Mouse (Mus musculus) kidney, adult 18-20 months (tissue): ENCODE measurements around the gene Ttc22.

Experiments
- DNase-seq: peaks from one replicate; pipeline ENCODE4 v3.0.0; 2021

Ttc22 gene

GRCm38 (mm10) chr4:106617056-106617455 is 5.2 kb upstream of the Ttc22 start, which contains the start of gene Lexm:
Gene Lexm, minus strand, starts transcription at chr4:106617241.
- no peak for DNase-seq

- DNase-seq: no peak
These were observed 3.3 kb upstream of the Ttc22 start for GRCm38 (mm10) chr4:106618898-106619297.

GRCm38 (mm10) chr4:106621428-106621827 is 804 bp upstream of the Ttc22 start:
- DNase-seq: no peak

- no peak for DNase-seq
These were observed 480 bp downstream of the Ttc22 start for GRCm38 (mm10) chr4:106622712-106623111.

- no peak for DNase-seq
These were observed 2.0 kb downstream of the Ttc22 start for GRCm38 (mm10) chr4:106624271-106624670.

GRCm38 (mm10) chr4:106627809-106628208 is 5.6 kb downstream of the Ttc22 start:
- DNase-seq: no peak

- DNase-seq: peak; percentile 71
These were observed 6.6 kb downstream of the Ttc22 start for GRCm38 (mm10) chr4:106628650-106629360.

- no peak for DNase-seq
These were observed 7.1 kb downstream of the Ttc22 start for GRCm38 (mm10) chr4:106629374-106629773.

GRCm38 (mm10) chr4:106630333-106631220 is 8.3 kb downstream of the Ttc22 start:
- peak; percentile 82 for DNase-seq

GRCm38 (mm10) chr4:106632313-106632712 is 10.1 kb downstream of the Ttc22 start:
- no peak for DNase-seq

- no peak for DNase-seq
These were observed 11.3 kb downstream of the Ttc22 start for GRCm38 (mm10) chr4:106633281-106634085.

- no peak for DNase-seq
These were observed 11.9 kb downstream of the Ttc22 start for GRCm38 (mm10) chr4:106634086-106634479.

- no peak for DNase-seq
These were observed 21.4 kb downstream of the Ttc22 start for GRCm38 (mm10) chr4:106643483-106644217.

- DNase-seq: no peak
These were observed 22.0 kb downstream of the Ttc22 start for GRCm38 (mm10) chr4:106644218-106644610.

- no peak for DNase-seq
These were observed 23.6 kb downstream of the Ttc22 start for GRCm38 (mm10) chr4:106645797-106646196.

GRCm38 (mm10) chr4:106647137-106647536 is 24.9 kb downstream of the Ttc22 start:
- no peak for DNase-seq

- peak; percentile 95 for DNase-seq
These were observed 28.7 kb downstream of the Ttc22 start, which contains the start of gene Pars2 for GRCm38 (mm10) chr4:106650833-106651527. Gene Pars2, plus strand, starts transcription at chr4:106651069.

GRCm38 (mm10) chr4:106652546-106652945 is 30.3 kb downstream of the Ttc22 start:
- DNase-seq: no peak

GRCm38 (mm10) chr4:106653051-106653450 is 30.8 kb downstream of the Ttc22 start:
- DNase-seq: no peak

GRCm38 (mm10) chr4:106655681-106656080 is 33.4 kb downstream of the Ttc22 start:
- no peak for DNase-seq

GRCm38 (mm10) chr4:106663956-106664470 is 41.8 kb downstream of the Ttc22 start:
- no peak for DNase-seq
